Mouse (Mus musculus) brain, embryonic 14.5 days (tissue): ENCODE measurements around the gene Myom1.

Experiments
- CTCF ChIP-seq: fragments of 200-500 bp; IDR thresholded peaks from 2 replicates; pipeline ENCODE4 v1.5.1; 2012; ENCODE audit warnings: inconsistent platforms, mild to moderate bottlenecking, moderate library complexity, borderline replicate concordance; ENCODE audit not compliant: insufficient read depth, insufficient read length; ENCODE audit errors: extremely low read depth
- POLR2A ChIP-seq: fragments of 200-500 bp; IDR thresholded peaks from 2 replicates; pipeline ENCODE4 v1.6.1; 2012; ENCODE audit warnings: mild to moderate bottlenecking, inconsistent platforms, borderline replicate concordance; ENCODE audit not compliant: poor library complexity, insufficient read depth, insufficient read length, severe bottlenecking; ENCODE audit errors: extremely low read depth

- TF ChIP-seq POLR2A = no peak
- no peak for TF ChIP-seq CTCF
These were observed 143.0 kb downstream of the Myom1 start for GRCm38 (mm10) chr17:71145248-71145961.
